Mouse (Mus musculus) cerebellum, adult 2 months (tissue): Measurements from ENCODE around the gene Hbb-bh2.

Experiments used
- CTCF ChIP-seq: fragments of 200-500 bp; IDR thresholded peaks from 2 replicates; pipeline ENCODE4 v1.5.1; 2011; ENCODE audit warnings: low read depth, mild to moderate bottlenecking, control low read depth, low read length, moderate library complexity, borderline replicate concordance; ENCODE audit not compliant: insufficient read depth
- POLR2A ChIP-seq: fragments of 200-500 bp; IDR thresholded peaks from 2 replicates; pipeline ENCODE4 v1.6.1; 2011; ENCODE audit warnings: low read length, control low read depth, borderline replicate concordance; ENCODE audit not compliant: insufficient read depth

DNA sequence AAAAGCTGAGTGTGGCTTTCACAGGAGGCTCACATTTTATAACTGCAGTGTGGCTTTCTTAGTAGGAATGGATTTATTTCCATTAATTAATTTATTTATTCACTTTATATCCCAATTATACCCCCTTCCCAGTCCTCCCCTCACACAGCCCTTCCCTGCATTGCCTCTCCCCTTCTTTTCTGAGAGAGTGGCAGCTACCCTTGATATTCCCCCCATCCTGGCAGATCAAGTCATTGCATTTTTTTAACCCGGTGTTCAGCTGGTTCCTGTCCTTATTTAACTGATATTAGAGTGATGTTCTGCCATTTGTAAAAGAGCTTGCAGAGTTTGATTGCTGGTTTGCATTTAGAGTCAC, 30.5 kb downstream of the Hbb-bh2 start:
- TF ChIP-seq POLR2A = no peak
- no peak for TF ChIP-seq CTCF
